Mouse (Mus musculus) lung, postnatal 25 days (tissue): ENCODE results near the gene Dcun1d1.

Experiments used
- DNase-seq: peaks from one replicate; pipeline ENCODE4 v3.0.0; 2022; ENCODE audit warnings: low spot score

The Dcun1d1 gene

GRCm38 (mm10) chr3:35937345-35937744 lies at the start of gene Dcun1d1:
Gene Dcun1d1 (minus strand): TSS chr3:35937445.
- DNase-seq: no peak

- no peak for DNase-seq
These were observed 49.0 kb upstream of the Dcun1d1 start for GRCm38 (mm10) chr3:35986266-35986665.

DNA sequence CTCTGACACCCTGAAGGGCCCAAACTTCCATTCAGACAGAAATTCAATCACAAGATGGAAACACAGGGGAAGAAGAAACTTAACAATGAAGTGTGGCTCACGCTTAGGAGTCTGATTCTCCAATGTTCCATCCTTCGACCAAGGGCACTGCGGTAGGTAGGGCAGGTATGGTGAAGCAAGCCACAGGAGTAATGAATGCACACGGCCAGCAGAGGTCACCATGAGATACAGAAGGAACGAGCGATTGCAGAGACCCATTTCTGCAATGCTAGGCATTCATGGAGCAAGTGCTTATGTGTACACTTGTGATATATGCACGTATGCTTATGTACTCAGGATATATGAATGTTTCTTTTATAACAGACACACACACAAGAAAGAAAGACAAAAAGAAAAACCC lies 36.3 kb upstream of the Dcun1d1 start:
- peak; percentile 29 for DNase-seq

DNA sequence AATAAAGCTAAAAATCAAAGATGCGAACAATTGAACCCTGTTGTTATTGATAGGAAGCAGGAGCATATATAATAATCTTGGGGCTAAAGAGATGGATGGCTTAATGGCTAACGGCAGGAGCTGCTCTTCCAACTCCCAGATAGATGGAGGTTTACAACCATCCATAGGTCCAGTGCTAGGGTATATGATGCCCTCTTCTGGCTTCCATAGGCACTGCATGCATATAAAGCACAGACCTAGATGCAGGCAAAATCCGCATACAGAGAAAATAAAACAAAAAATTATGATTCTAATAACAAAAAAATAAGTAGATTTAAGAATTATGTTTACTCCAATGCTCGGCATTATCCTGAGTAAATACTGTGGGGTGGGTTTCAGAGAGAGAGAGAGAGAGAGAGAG lies 35.7 kb upstream of the Dcun1d1 start:
- DNase-seq: peak; percentile 10

DNA sequence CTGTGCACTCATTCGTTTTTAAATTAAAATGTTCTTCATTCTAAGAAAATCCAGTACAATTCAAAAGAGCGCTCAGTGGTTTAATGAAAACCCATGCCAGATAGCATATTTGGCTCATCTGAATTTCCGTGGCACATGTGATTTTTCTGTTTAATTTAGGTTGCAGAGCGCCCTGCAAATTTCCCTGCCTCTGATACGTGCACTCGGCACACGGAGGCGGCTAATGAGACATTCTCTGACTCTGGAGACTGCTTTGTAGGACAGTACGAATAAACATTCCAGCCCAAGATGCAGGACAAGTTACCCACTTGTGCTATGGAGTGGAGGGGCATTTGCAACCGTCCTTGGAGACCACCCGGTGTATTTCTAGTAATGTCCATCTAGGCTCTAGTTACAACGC lies 33.9 kb upstream of the Dcun1d1 start:
- DNase-seq: no peak

DNA sequence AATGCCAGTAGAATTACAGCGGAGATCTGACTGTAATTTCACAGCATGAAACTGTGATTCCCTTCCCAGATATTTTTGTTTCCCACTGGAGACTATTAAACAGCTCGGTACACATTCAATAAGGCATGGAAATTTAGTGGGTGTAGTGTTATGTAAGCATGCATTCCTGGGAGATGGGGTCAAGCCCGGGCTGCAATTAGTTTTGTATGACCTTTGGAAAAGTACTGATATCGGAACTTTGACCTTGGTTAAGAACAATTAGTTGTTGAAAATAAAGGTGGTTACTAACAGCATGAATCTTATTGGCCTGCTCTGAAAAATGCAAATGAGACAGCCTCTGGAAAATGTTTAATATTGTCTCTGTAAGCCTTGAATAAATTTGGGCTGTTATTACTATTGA lies 33.2 kb upstream of the Dcun1d1 start:
- DNase-seq: no peak

DNA sequence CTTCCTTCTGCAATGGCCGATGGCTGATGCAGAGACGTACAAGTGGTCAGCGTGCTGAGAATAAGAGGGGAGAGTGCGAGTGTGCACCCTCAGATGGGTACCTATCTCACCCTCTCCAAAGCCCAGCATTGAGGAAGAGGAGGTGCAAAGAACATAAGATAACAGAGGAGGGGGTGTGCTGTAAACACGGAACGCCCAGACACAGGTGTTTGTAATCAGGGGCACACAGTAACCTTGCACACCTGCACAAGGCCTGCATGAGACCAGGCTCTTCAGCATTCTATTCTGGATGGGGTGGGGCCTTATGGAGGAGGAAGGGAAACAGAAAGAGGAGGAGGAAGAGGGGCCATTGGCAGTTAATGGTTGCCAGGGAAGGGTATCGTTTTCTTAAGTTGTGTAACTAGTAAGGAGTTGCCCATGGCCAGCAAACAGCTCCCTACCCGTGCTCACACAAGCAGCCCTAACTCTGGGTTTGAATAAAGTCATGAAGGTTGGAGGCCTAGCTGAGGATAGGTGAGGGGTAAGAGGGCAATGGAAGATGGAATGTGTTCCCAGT lies 30.2 kb upstream of the Dcun1d1 start:
- DNase-seq: no peak

DNA sequence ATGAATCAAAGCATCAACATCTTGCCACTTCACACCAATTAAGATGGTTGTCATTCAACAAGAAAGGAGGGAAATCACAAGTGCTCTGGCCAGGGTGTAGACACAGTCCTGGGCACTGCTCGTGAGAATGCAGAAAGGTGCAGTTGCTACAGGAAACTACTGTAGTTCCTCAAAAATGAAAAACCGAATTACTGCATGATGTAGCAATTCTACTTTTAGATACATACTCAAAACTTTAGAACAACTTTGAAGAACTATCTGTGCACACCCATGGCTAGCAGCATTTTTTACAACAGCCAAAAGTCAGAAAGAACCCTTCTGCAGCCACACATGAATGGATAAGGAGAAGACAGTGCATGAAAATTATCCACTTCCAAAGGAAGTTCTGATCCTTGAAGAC lies 29.2 kb upstream of the Dcun1d1 start:
- DNase-seq: no peak

GRCm38 (mm10) chr3:35964928-35965327 lies 27.7 kb upstream of the Dcun1d1 start:
- no peak for DNase-seq

- no peak for DNase-seq
These were observed 26.7 kb upstream of the Dcun1d1 start for GRCm38 (mm10) chr3:35963921-35964320.

GRCm38 (mm10) chr3:35963401-35963800 lies 26.2 kb upstream of the Dcun1d1 start:
- no peak for DNase-seq

DNA sequence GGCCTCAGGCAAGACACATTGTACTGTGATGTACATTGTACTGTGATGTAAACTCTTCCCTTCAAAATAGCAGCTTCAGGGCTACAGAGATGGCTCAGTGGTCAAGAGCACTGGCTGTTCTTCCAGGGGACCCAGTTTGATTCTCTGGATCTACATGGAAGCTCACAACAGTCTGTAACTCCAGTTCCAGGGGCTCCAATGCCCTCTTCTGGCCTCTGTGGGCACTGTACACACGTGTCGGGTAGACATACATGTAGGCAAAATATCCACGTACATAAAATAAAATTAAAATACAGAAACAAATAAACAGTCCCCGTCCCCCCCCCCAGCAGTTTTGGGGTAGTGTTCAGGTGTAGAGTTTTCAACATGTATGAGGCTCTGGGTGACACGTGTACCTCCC lies 25.7 kb upstream of the Dcun1d1 start:
- no peak for DNase-seq

GRCm38 (mm10) chr3:35957230-35957629 lies 20.0 kb upstream of the Dcun1d1 start:
- DNase-seq: no peak

- DNase-seq: no peak
These were observed 17.8 kb upstream of the Dcun1d1 start for GRCm38 (mm10) chr3:35954901-35955575.

- DNase-seq: no peak
These were observed 16.6 kb upstream of the Dcun1d1 start for GRCm38 (mm10) chr3:35953816-35954215.

GRCm38 (mm10) chr3:35953184-35953583 lies 15.9 kb upstream of the Dcun1d1 start:
- DNase-seq: no peak

DNA sequence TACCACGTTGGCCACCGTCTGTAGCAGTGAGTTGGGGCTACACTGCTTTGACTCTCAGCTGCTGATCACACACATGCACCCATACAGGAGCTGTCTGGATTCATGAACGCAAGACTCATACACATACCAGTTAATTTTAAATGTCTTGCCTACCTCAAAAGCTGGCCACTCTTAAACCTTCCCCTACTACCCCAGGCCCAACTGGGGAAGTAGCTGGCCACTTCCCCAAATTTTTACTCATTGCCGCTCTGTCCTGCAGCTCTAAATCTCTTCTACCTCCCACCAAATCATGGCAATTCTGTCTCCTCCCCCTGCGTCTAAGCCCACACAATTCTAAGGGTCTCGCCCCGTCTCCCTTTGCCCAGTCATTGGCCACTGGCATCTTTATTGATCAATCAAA lies 11.0 kb upstream of the Dcun1d1 start:
- no peak for DNase-seq

DNA sequence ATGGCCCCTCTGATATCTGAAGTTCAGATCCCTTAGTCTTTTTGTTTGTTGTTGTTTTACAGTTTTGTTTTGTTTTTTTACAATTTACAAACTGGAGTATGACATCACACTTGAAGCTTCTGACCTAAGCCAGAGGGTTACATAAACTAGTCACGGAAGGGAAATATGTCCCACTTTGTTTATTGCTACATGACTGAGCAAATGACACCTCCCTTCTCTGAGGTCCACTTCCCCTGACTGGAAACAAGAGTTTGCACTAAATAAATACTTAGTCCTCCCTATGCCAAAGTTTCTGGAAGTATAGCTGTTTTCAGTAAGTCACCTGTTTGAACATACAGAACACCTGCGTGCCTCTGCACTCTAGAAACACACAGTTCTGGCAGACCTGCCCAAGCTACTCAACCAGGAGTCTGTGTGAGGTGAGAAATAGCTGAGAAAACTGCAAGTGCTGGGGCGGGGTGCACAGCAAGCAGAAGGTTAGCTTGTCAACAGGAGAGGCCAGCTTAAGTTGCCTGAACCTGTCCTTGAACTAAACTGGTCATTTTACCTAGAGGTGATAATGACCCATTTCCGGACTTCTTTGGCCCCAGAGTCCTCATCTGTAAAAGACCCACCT lies 3.4 kb upstream of the Dcun1d1 start:
- DNase-seq: no peak

GRCm38 (mm10) chr3:35940047-35940446 lies 2.8 kb upstream of the Dcun1d1 start:
- DNase-seq: peak; percentile 39

- DNase-seq: peak; percentile 26
These were observed 3.9 kb downstream of the Dcun1d1 start for GRCm38 (mm10) chr3:35933405-35933777.

- DNase-seq: peak; percentile 82
These were observed 4.4 kb downstream of the Dcun1d1 start for GRCm38 (mm10) chr3:35932735-35933404.

GRCm38 (mm10) chr3:35931896-35932727 lies 5.1 kb downstream of the Dcun1d1 start:
- DNase-seq: peak; percentile 38
